Mouse (Mus musculus): Measurements from ENCODE around the gene Krtap6-2. TPM values are rescaled to one million over a fixed set of nuclear protein-coding genes. Genes with fewer than 3 reads are reported as not detected.

Gene Krtap6-2
- polyA plus RNA-seq, 1 experiment from 2014 or later: not detected

Other genes starting within 250 kb of the Krtap6-2 start
- not detected in 2 replicates for gene 1110057P08Rik, start 245.4 kb downstream of the Krtap6-2 start, polyA plus RNA-seq (2015; fragmentation: Nextera tagmentation; extraction: Ambion mirVana)
- gene Krtap20-2, start 214.2 kb downstream of the Krtap6-2 start, polyA plus RNA-seq (2015; fragmentation: Nextera tagmentation; extraction: Ambion mirVana): not detected in 2 replicates
- gene Krtap21-1, start 16.2 kb downstream of the Krtap6-2 start, polyA plus RNA-seq (2015; fragmentation: Nextera tagmentation; extraction: Ambion mirVana): not detected in 2 replicates
- not detected in 2 replicates for gene Krtap8-1, start 67.8 kb upstream of the Krtap6-2 start, polyA plus RNA-seq (2015; fragmentation: Nextera tagmentation; extraction: Ambion mirVana)
- gene Krtap7-1, start 88.2 kb upstream of the Krtap6-2 start, polyA plus RNA-seq (2015; fragmentation: Nextera tagmentation; extraction: Ambion mirVana): not detected in 2 replicates
- not detected in 2 replicates for gene Krtap11-1, start 151.1 kb upstream of the Krtap6-2 start, polyA plus RNA-seq (2015; fragmentation: Nextera tagmentation; extraction: Ambion mirVana)